Mouse (Mus musculus) adrenal gland, postnatal 0 days (tissue): ENCODE data around the gene Fbxw5. TPM values are rescaled to one million over a fixed set of nuclear protein-coding genes. Genes with fewer than 3 reads are reported as not detected.

Experiments
- polyA plus RNA-seq: library from polyadenylated mRNA; unstranded; fragments of >200 nt; fragmentation: Nextera tagmentation; extraction: Ambion mirVana; gene quantifications from 2 replicates; pipeline ENCODE4 v1.2.1, GENCODE M21; 2015

Fbxw5 gene
- polyA plus RNA-seq: 52.9 and 75.8 TPM in 2 replicates

DNA sequence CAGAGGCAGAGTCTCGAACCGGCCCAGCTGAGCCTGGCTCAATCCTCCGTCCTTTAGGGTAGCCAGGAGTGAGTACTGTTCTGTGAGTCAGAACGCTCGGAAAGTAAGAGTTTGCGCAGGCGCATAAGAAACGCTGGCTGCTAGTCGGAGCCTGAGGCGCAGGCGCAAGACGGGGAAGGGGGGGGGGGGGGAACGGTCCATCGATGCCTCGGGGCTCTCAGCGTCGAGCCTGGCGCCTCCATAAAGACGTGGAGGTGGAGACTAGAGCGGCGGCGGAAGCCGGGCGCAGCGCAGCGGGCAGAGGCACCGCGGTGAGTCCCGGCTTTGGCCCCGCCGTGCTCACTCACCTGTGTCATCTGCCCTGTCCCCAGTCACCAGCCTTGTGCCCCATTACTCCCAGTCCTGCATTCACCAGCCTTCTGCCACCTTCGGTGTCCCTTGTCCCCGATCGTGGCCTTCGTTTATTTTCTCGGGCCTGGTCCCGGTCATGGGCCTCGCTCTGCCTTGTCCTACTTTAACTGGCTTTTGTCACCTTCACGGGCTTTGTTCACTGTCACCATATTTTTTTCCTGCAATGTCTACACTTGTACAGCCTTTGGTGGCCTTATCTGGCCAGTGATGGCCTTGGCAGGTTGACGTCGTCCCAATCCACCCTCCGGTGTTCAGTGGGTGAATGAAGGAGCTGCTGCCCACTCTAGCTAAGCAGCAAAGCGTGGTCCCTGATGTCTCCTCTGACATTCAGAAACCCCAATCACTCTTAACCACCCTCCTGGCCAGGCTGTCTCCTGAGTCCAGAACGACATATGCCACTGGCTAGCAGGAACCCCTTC, at the start of gene Fbxw5:
TSS of gene Fbxw5 (plus strand) at position 175 of the 830 bp plus-strand sequence.

GRCm38 (mm10) chr2:25456205-25456953, 44.2 kb upstream of the Fbxw5 start, which contains the start of gene Clic3:
Gene Clic3 (plus strand): TSS chr2:25456838.

DNA sequence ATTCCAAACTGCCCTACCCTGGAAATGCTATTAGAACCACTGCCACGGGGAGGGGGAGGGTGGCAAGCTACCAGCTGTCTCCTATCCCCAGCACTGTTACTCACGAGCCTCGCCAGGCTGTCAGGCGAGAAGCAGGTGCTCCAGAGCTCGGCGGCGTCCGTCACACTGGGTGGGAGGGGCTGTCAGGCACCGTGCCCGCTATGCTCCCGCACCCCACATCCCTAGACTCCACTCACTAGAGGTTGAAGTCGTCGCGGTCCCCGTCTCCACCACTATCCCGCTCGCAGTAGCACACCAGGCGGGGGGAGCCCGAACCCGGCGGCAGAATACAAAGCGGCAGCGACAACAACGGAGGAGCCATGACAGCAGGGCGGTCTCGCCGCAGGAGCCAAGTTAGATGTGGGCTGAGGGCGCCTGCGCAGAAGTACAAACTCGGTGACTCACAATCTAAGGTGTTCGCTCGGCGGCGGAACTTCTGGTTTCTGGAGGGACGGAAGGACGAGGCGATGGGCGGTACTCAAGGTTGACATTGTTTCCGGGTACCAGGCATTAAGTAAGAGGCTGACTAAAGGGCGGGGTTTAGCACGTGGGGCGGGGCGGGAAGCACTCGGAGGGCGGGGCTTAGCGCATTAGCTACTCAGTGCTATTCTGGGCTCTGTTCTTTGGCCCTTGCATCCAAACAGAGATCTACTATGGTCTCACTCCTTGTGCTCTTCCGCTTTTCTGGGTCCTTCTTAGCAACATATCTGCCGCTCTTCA, 39.8 kb upstream of the Fbxw5 start, which contains the start of gene Paxx:
TSS of gene Paxx (minus strand) at position 544 of the 759 bp plus-strand sequence.

GRCm38 (mm10) chr2:25469969-25470368, 30.6 kb upstream of the Fbxw5 start, which contains the start of gene Ptgds:
Gene Ptgds (minus strand): TSS chr2:25470046.

DNA sequence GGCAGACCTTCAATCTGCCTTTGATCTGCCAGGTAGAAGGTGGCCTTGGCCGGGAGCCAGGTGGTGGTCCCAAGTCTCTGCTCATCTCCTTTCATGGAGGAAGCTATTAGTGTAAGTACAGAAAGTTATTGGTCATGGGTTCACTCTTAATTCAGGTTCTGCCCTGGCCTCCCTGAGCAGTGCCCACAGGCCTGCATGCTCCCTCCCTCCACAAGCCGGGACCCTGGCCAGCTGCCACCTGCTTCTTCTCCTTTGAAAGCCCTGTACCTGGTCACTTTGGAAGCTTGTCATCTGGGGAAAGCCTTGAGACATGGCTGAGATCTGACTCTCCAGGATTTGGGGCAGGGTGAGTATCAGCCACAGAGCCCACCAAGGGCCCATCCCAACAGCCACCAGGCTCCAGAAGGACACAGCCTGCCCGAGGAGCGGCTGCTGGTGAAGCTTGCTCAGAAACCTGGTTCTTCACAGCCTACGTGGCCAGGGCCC, 7.0 kb upstream of the Fbxw5 start, which contains the start of gene Lcn12:
TSS of gene Lcn12 (minus strand) at position 436 of the 486 bp plus-strand sequence.

DNA sequence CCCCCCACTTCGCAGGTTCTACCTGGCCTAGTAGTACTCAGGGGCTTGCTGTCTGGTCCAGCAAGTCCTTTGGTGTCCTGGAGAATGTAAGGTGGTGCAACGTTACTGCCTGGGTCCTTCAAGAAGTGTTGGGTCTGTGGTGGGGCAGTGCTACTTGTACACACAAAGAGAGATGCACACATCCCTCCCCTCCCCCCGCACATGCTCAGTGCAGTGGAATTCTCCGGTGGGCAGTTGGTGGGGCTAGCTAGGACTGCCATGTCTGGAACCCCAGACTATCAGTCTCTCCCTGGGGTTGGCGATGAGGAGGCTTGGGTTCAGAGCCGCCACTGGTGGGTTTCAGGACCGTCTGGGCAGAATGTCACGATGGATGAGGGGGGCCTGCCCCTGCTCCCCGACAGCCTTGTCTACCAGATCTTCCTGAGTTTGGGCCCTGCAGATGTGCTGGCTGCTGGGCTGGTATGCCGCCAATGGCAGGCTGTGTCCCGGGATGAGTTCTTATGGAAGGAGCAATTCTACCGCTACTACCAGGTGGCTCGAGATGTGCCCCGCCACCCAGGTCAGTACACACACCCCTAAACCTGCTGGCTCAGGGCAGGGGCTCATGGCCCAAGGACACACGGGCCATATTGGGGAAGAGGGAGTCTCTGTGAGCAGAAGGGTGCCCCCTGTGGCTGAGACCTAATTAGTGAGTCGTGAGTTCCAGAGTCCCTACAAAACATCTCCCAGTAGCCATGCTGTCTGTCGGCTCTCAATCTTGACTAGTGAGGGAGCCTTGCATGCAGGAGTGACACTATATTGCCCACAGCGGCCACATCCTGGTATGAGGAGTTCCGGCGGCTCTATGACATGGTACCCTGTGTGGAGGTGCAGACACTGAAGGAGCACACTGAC, 1.3 kb downstream of the Fbxw5 start, which contains the start of gene C8g:
TSS of gene C8g (minus strand) at position 127 of the 894 bp plus-strand sequence.

DNA sequence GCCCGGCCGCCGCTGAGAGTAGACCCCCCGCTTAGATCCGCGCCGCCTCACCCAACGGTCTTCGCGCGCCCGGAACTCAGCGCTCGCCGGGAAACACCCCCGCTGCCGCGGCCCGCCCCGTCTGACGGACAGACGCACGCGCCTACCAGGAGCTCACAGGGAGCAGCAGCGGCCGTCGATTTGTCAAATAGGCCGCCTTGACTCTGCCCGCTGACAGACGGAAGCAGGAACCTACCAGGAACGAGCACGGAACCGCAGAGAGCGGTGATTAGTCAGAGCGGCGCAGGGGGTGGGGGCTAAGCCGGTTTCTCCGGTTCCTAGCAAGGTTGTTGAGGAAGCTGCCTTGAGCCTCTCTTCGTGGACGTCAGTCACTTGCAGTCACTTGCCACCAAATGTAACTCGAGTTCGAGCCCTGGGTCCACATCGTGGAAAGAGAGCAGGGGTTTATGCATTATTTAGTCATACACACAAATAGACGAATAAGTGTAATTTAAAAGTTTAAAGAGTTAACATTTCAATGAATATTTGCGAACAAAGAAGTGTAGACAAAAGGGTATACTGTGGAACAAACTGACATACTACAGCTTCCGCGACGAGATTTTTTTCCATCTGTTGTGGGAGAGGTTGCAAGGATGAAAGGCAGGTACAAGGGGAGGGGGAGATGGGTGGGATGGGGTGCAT, 46.4 kb downstream of the Fbxw5 start, which contains the start of gene Traf2:
TSS of gene Traf2 (minus strand) at position 130 of the 681 bp plus-strand sequence.

Other genes with a start within 250 kb of the Fbxw5 start
- 61.5 and 81.2 TPM in 2 replicates for gene Tmem203, start 245.3 kb upstream of the Fbxw5 start, polyA plus RNA-seq
- 5.6 and 7.3 TPM in 2 replicates for gene Tprn, start 238.1 kb upstream of the Fbxw5 start, polyA plus RNA-seq
- gene Ssna1, start 228.3 kb upstream of the Fbxw5 start, polyA plus RNA-seq: 157 and 205 TPM in 2 replicates
- gene Anapc2, start 228.3 kb upstream of the Fbxw5 start, polyA plus RNA-seq: 61.4 and 81.5 TPM in 2 replicates
- not detected in 2 replicates for gene Tmem210, start 212.6 kb upstream of the Fbxw5 start, polyA plus RNA-seq
- 0.11 TPM in 1 of 2 replicates, not detected in the other for gene Lrrc26, start 210.8 kb upstream of the Fbxw5 start, polyA plus RNA-seq
- 4.9 and 7.5 TPM in 2 replicates for gene Grin1, start 181.6 kb upstream of the Fbxw5 start, polyA plus RNA-seq
- 47.2 and 52.7 TPM in 2 replicates for gene Man1b1, start 168.4 kb upstream of the Fbxw5 start, polyA plus RNA-seq
- gene Dpp7, start 144.4 kb upstream of the Fbxw5 start, polyA plus RNA-seq: 30.8 and 45.6 TPM in 2 replicates
- 40.5 and 44.9 TPM in 2 replicates for gene Uap1l1, start 135.1 kb upstream of the Fbxw5 start, polyA plus RNA-seq
- gene Sapcd2, start 128.4 kb upstream of the Fbxw5 start, polyA plus RNA-seq: 8.1 and 10.7 TPM in 2 replicates
- gene Entpd2, start 104.9 kb upstream of the Fbxw5 start, polyA plus RNA-seq: 13.6 and 20.3 TPM in 2 replicates
- gene Npdc1, start 101.4 kb upstream of the Fbxw5 start, polyA plus RNA-seq: 93.9 and 115 TPM in 2 replicates
- 0.14 and 0.22 TPM in 2 replicates for gene Fut7, start 77.5 kb upstream of the Fbxw5 start, polyA plus RNA-seq
- 4.9 and 6.6 TPM in 2 replicates for gene Abca2, start 72.0 kb upstream of the Fbxw5 start, polyA plus RNA-seq
- gene Clic3, start 43.9 kb upstream of the Fbxw5 start, polyA plus RNA-seq: 6.1 and 6.2 TPM in 2 replicates
- gene Paxx, start 39.7 kb upstream of the Fbxw5 start, polyA plus RNA-seq: 53.8 and 58.8 TPM in 2 replicates
- gene Ptgds, start 30.7 kb upstream of the Fbxw5 start, polyA plus RNA-seq: 8.3 and 9.6 TPM in 2 replicates
- not detected in 2 replicates for gene Lcn12, start 6.8 kb upstream of the Fbxw5 start, polyA plus RNA-seq
- gene C8g, start 969 bp downstream of the Fbxw5 start, polyA plus RNA-seq: 6.4 and 7.1 TPM in 2 replicates
- 15.4 and 20.6 TPM in 2 replicates for gene Traf2, start 46.2 kb downstream of the Fbxw5 start, polyA plus RNA-seq
- gene Edf1, start 57.1 kb downstream of the Fbxw5 start, polyA plus RNA-seq: 273 and 345 TPM in 2 replicates
- gene Mamdc4, start 74.1 kb downstream of the Fbxw5 start, polyA plus RNA-seq: 1.3 and 2.6 TPM in 2 replicates
- 140 and 158 TPM in 2 replicates for gene Phpt1, start 74.5 kb downstream of the Fbxw5 start, polyA plus RNA-seq
- gene Ajm1, start 81.0 kb downstream of the Fbxw5 start, polyA plus RNA-seq: 1.3 and 2.1 TPM in 2 replicates
- gene Rabl6, start 107.8 kb downstream of the Fbxw5 start, polyA plus RNA-seq: 42.6 and 68.2 TPM in 2 replicates
- 0.50 and 0.87 TPM in 2 replicates for gene Ccdc183, start 116.9 kb downstream of the Fbxw5 start, polyA plus RNA-seq
- 124 and 149 TPM in 2 replicates for gene Tmem141, start 121.3 kb downstream of the Fbxw5 start, polyA plus RNA-seq
- gene Fcna, start 127.3 kb downstream of the Fbxw5 start, polyA plus RNA-seq: 55.5 and 82.4 TPM in 2 replicates
- not detected in 2 replicates for gene Lcn8, start 152.4 kb downstream of the Fbxw5 start, polyA plus RNA-seq
- gene Lcn5, start 157.2 kb downstream of the Fbxw5 start, polyA plus RNA-seq: 0.21 and 0.44 TPM in 2 replicates
- gene Lcn6, start 176.0 kb downstream of the Fbxw5 start, polyA plus RNA-seq: 0.48 TPM in 1 of 2 replicates, not detected in the other
- gene Lcn10, start 182.0 kb downstream of the Fbxw5 start, polyA plus RNA-seq: not detected in 2 replicates
- 3.7 and 14.1 TPM in 2 replicates for gene Obp2a, start 199.3 kb downstream of the Fbxw5 start, polyA plus RNA-seq
- 110 and 186 TPM in 2 replicates for gene Bmyc, start 206.0 kb downstream of the Fbxw5 start, polyA plus RNA-seq
- gene Obp2b, start 236.3 kb downstream of the Fbxw5 start, polyA plus RNA-seq: not detected in 2 replicates